Mouse (Mus musculus) kidney, embryonic 16.5 days (tissue): ENCODE results near the gene Gpr107. TPM values are rescaled to one million over a fixed set of nuclear protein-coding genes. Genes with fewer than 3 reads are reported as not detected.
A peak's percentile ranks its signal among the peaks of the same experiment; 100 is the strongest.

Experiments
- ATAC-seq: fragments of 200-750 bp; cut with Nextera tagmentation; 2 replicates; pipeline ENCODE4 v1.8.0; 2017; ENCODE audit warnings: moderate TSS enrichment; ENCODE audit not compliant: low FRiP score, low TSS enrichment
- H3K27ac ChIP-seq: fragments of 300-500 bp; sonication (generic); 2 replicates; pipeline ENCODE4 v1.5.1; 2014; ENCODE audit warnings: low read length
- H3K27me3 ChIP-seq: fragments of 300-500 bp; sonication (generic); 2 replicates; pipeline ENCODE4 v1.6.1; 2014; ENCODE audit warnings: low read length, control low read depth, mixed read lengths; ENCODE audit not compliant: insufficient read depth
- H3K36me3 ChIP-seq: fragments of 300-500 bp; sonication (generic); 2 replicates; pipeline ENCODE4 v1.6.1; 2014; ENCODE audit warnings: low read length, control low read depth, mixed read lengths; ENCODE audit not compliant: insufficient read depth
- H3K4me1 ChIP-seq: fragments of 300-500 bp; sonication (generic); 2 replicates; pipeline ENCODE4 v1.6.1; 2014; ENCODE audit warnings: low read length, control low read depth, mixed read lengths; ENCODE audit not compliant: insufficient read depth
- H3K4me2 ChIP-seq: fragments of 300-500 bp; sonication (generic); replicated peaks from 2 replicates; pipeline ENCODE4 v1.6.1; 2014; ENCODE audit warnings: low read depth, low read length
- H3K4me3 ChIP-seq: fragments of 300-500 bp; sonication (generic); 2 replicates; pipeline ENCODE4 v1.5.1; 2014; ENCODE audit warnings: mild to moderate bottlenecking, low read length
- H3K9ac ChIP-seq: fragments of 300-500 bp; sonication (generic); replicated peaks from 2 replicates; pipeline ENCODE4 v1.6.1; 2014; ENCODE audit warnings: low read length
- H3K9me3 ChIP-seq: fragments of 300-500 bp; sonication (generic); 2 replicates; pipeline ENCODE4 v1.6.1; 2016; ENCODE audit warnings: low read length, control low read depth
- WGBS: fragments of 180-500 bp; shearing (Covaris S2); extraction: QIAGEN DNeasy Blood & Tissue Kit; methylation state at CpG from one replicate; pipeline ENCODE4 v1.1.7; 2014; 5-methylcytosine and 5-hydroxymethylcytosine counted together
- polyA plus RNA-seq: library from polyadenylated mRNA; unstranded; fragments of >200 nt; fragmentation: Nextera tagmentation; extraction: Ambion mirVana; gene quantifications from 2 replicates; pipeline ENCODE4 v1.2.1, GENCODE M21; 2015

Gpr107 gene
- polyA plus RNA-seq, 1 experiment from 2014 or later, result 38.3 TPM

DNA sequence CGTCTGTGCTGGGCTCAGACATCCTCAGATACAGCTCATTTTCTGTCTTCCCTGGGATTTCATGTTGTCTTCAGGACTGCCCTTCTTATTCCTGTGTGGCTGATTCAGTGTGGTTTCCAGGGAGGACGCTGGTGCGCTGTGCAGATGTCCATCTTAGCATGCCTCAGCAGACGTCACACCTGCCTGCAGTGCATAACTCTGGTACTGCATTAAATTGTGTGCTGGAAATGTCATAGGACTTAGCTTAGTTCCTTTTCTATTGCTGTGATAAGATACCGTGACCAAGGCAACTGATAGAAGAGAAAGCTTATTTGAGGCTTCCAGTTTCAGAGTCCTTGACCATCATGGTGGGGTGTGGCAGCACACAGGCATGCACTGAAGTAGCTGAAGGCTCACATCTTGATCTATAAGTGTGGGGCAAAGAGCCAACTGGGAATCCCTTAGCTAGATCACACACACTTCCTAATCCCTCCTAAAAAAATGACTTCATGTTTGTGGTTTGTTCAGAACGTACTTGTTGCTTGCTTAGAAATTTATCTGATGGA, 30.7 kb downstream of the Gpr107 start:
- H3K4me3 ChIP-seq, result no peak overlapping the region
- no peaks in the 10 kb centered on the region for H3K9me3 ChIP-seq
- WGBS, result 90% methylated on average over 6 of the region's 6 CpGs
- H3K4me2 ChIP-seq, result no peak overlapping the region
- peaks cover 52% of the 10 kb centered on the region for H3K36me3 ChIP-seq
- H3K9ac ChIP-seq, result no peak overlapping the region
- H3K27me3 ChIP-seq, result no peaks in the 10 kb centered on the region
- no peak for ATAC-seq
- no peak overlapping the region for H3K27ac ChIP-seq
- H3K4me1 ChIP-seq, result 0 out of 2 replicates have a peak, but pooled peaks cover 2% of the 10 kb centered on the region

DNA sequence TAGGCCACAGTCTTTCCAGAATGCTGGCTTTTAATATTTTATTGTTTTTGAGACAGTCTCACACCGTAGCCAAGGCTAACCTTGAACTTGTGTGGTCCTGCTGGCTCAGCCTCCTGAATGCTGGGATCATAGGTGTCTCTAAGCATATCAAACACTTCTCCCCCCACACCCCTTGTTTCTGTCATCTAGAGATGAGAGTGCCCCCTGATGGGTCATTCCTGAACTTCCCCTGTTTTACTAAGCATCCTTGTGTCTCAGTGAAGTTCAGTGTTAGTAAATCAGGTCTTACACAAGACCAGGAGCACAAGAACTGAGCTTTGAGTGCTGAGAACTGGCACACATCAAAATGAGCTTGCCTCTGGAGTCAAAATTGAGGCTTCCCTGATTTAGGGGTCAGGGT, 31.7 kb downstream of the Gpr107 start:
- Histone ChIP-seq H3K4me2 (no peak overlapping the region), H3K4me1 (0 out of 2 replicates have a peak, but pooled peaks cover 2% of the 10 kb centered on the region), H3K9me3 (no peaks in the 10 kb centered on the region), H3K9ac (no peak overlapping the region), H3K36me3 (peaks cover 52% of the 10 kb centered on the region), H3K27ac (no peak overlapping the region), H3K4me3 (no peak overlapping the region), H3K27me3 (no peaks in the 10 kb centered on the region)
- WGBS, result 90% methylated on average over 1 of the region's 1 CpGs
- ATAC-seq, result no peak

DNA sequence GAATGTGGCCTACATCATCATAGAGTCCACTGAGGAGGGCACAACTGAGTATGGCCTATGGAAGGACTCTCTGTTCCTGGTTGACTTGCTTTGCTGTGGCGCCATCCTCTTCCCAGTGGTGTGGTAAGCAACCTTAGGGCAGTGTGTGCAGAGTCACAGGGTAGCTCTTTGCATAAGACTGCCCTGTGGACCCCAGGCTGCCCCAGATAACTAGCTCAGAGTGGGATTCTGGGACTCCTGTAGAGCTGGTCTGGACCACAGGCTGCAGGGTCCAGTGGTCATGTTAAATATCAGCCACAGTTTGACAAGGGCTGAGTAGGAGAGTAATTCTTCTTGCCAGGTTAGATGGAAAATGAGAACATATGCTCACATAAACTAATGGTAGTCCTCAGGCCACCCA, 36.6 kb downstream of the Gpr107 start:
- no peak overlapping the region for H3K9ac ChIP-seq
- no peak overlapping the region for H3K4me3 ChIP-seq
- H3K9me3 ChIP-seq, result no peaks in the 10 kb centered on the region
- H3K27ac ChIP-seq, result no peak overlapping the region
- H3K4me1 ChIP-seq, result no peaks in the 10 kb centered on the region
- H3K36me3 ChIP-seq, result peaks cover 66% of the 10 kb centered on the region
- 89% methylated on average over 1 of the region's 1 CpGs for WGBS
- ATAC-seq, result no peak
- H3K27me3 ChIP-seq, result no peaks in the 10 kb centered on the region
- H3K4me2 ChIP-seq, result no peak overlapping the region

DNA sequence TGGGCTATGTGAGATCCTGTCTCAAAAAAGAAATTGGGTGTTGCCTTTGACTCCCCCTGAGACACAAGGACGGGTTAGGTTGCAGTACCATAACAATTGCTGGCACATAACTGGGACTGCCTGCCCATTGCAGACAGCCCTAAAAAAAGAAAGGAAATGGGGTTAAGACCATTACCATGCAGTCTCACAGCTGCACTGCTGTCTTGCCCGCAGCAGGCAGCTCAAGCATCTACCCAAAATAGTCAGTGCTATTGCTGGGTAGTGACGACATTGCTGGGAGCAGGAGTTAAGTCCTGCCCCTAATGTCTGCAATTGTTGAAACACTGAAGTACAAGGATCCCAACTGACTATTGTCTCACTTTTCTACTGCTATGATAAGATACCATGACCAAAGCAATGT, 37.5 kb downstream of the Gpr107 start:
- no peaks in the 10 kb centered on the region for H3K4me1 ChIP-seq
- H3K36me3 ChIP-seq, result peaks cover 63% of the 10 kb centered on the region
- H3K27me3 ChIP-seq, result no peaks in the 10 kb centered on the region
- no peaks in the 10 kb centered on the region for H3K9me3 ChIP-seq
- H3K9ac ChIP-seq, result no peak overlapping the region
- no peak overlapping the region for H3K27ac ChIP-seq
- ATAC-seq, result no peak
- WGBS, result 92% methylated on average over 3 of the region's 3 CpGs
- H3K4me3 ChIP-seq, result no peak overlapping the region
- H3K4me2 ChIP-seq, result no peak overlapping the region

DNA sequence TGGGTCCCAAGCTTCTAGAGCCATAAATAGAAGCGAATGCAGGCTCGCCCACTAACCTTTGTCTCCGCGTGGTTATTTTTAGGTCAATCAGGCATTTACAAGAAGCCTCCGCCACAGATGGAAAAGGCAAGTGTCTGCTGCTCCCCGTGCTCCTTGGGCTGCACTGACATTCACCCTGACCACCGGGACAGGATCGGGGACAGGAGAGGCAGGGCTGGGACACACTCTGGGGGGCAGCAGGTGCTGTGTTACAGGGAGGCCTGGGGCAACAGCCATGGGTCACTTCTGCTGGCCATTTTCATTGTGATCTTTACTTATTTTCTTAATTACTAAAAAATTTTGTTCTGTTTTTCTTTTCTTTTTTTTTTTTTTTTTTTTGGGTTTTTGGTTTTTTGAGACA, 39.6 kb downstream of the Gpr107 start:
- Histone ChIP-seq H3K4me2 (no peak overlapping the region), H3K36me3 (peaks cover 54% of the 10 kb centered on the region), H3K27me3 (no peaks in the 10 kb centered on the region), H3K4me3 (no peak overlapping the region), H3K9me3 (no peaks in the 10 kb centered on the region), H3K4me1 (no peaks in the 10 kb centered on the region), H3K9ac (no peak overlapping the region), H3K27ac (no peak overlapping the region)
- WGBS, result 77% methylated on average over 8 of the region's 8 CpGs
- no peak for ATAC-seq

DNA sequence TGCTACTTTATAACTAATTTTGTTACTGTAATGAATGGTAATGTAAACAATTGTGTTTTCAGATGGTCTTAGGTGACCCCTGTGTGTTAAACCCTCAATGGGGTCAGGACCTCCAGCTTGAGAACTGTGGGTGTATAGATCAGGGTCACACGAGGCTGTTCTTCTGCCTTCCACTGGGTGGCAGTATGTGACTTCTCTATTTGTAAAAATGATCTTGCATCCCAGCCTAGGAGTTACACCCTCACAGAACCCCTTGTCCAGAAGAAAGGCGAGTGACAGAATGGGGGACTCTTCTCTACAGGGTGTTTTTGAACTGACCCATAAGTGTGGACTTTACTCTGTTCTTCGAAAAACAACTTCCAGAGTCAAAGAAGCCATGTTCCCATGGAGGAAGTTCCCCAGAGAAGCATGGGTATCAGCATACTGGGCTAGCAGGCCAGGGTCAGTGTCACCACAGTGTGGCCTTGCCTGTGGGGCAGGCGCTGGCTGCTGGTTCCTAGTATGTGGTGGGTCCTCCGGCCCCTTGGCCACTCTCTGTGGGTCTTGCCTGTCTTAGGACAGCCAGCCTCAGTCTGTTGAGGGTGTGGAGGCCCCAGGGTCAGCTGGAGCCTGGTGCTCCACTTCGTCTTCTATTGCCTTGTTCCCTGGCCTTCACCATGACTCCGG, 42.4 kb downstream of the Gpr107 start:
- H3K4me3 ChIP-seq, result no peak overlapping the region
- H3K9me3 ChIP-seq, result no peaks in the 10 kb centered on the region
- peaks cover 49% of the 10 kb centered on the region for H3K36me3 ChIP-seq
- ATAC-seq, result 0 out of 2 replicates have a peak, but pooled peaks have one; percentile 19
- H3K4me2 ChIP-seq, result no peak overlapping the region
- no peaks in the 10 kb centered on the region for H3K27me3 ChIP-seq
- H3K9ac ChIP-seq, result no peak overlapping the region
- no peak overlapping the region for H3K27ac ChIP-seq
- WGBS, result 65% methylated on average over 7 of the region's 7 CpGs
- H3K4me1 ChIP-seq, result no peaks in the 10 kb centered on the region

DNA sequence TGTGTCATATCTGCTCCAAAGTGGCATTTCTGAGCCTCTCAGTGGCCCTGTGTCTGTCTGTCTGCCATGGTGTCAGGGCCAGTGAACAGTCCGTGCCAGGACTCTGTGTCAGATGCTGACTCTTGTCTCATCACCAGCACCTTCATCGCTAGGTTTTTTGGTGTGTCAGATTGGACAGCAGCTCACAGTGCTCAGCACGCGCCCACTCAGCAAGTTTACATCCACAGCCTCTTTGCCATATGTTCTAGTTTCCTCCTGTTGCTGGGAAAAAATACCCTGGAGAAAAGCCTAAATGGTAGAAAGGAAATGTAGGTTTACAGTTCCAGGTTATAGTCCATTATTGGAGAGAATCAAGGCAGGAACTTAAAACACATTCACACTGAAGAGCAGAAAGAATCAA, 46.5 kb downstream of the Gpr107 start:
- WGBS, result 95% methylated on average over 4 of the region's 4 CpGs
- H3K4me1 ChIP-seq, result peaks cover 24% of the 10 kb centered on the region
- no peaks in the 10 kb centered on the region for H3K27me3 ChIP-seq
- no peak overlapping the region for H3K27ac ChIP-seq
- no peak overlapping the region for H3K9ac ChIP-seq
- H3K4me2 ChIP-seq, result no peak overlapping the region
- peaks cover 18% of the 10 kb centered on the region for H3K36me3 ChIP-seq
- ATAC-seq, result no peak
- H3K9me3 ChIP-seq, result no peaks in the 10 kb centered on the region
- no peak overlapping the region for H3K4me3 ChIP-seq

DNA sequence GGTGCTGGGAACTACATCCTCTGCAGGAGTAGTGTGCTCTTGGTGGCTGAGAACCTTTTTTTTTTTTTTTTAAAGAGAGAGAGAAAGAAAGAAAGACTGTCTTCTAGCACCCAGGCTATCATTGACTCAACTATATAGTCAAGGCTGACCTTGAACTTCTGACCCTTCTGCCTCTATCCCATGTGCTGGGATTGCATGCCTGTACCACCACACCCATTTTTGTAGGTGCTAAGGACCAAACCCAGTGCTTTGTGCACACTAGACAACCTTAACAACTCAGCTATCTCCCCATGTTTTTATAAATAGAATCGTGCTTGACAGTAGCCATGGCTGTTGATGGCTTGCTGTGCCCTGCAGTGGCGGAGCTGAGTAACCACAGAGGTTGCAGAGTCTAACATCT, 47.9 kb downstream of the Gpr107 start:
- 89% methylated on average over 2 of the region's 2 CpGs for WGBS
- Histone ChIP-seq H3K36me3 (peaks cover 12% of the 10 kb centered on the region; the same call in 1 of the 2 replicates), H3K27ac (no peak overlapping the region), H3K9me3 (no peaks in the 10 kb centered on the region), H3K4me1 (peaks cover 29% of the 10 kb centered on the region), H3K9ac (no peak overlapping the region), H3K4me2 (no peak overlapping the region), H3K27me3 (no peaks in the 10 kb centered on the region), H3K4me3 (no peak overlapping the region)
- ATAC-seq, result no peak

DNA sequence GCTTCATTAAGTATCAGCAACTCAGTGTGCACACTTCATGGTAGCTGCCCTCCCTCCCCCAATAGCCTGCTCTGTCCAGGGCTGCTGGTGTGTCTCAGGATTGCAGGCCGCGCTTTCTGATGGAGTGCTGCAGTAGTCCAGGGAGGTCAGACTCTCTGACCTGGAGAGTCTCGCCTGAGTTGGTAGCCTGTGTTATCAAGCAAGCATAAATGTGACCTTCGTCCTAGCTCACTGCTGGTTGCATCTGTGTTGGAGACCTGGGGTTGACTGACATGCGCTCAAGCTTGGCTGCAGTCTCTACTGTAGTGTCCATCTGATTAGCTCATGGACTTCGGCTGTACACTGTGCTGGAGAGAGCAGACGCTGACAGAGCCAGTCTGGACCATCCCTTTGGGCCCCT, 49.7 kb downstream of the Gpr107 start:
- Histone ChIP-seq H3K9ac (no peak overlapping the region; the same call in 1 of the 2 replicates), H3K4me3 (no peak overlapping the region), H3K9me3 (no peaks in the 10 kb centered on the region), H3K27ac (peak overlapping the region; percentile 84), H3K4me2 (no peak overlapping the region), H3K27me3 (no peaks in the 10 kb centered on the region), H3K4me1 (peaks cover 29% of the 10 kb centered on the region), H3K36me3 (peaks cover 8% of the 10 kb centered on the region; the same call in 1 of the 2 replicates)
- ATAC-seq, result peak; percentile 92
- WGBS, result 33% methylated on average over 7 of the region's 7 CpGs

DNA sequence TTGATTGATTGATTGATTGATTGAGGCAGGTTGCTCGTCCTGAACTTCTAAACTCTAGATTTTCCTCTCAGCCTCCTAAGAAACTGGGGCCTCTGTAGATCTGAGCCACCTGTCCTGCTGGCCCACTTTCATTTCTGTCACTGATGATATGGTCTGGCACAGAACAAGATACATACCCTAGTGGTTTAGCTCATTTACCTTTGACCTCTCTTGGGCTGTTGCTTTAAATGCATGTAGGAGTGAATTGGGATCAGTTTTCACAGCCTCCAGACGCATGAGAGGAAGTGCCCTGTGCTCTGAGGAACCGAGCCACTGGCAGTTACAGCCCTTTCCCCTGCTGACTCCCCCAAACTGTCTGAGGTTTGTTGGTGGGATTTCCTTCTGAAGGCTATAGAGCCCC, 50.2 kb downstream of the Gpr107 start:
- Histone ChIP-seq H3K36me3 (peaks cover 8% of the 10 kb centered on the region; the same call in 1 of the 2 replicates), H3K4me2 (no peak overlapping the region)
- peak; percentile 55 for ATAC-seq

More for the DNA sequence above, 50.2 kb downstream of the Gpr107 start:
- Histone ChIP-seq H3K9ac (peak overlapping the region; percentile 33), H3K4me3 (no peak overlapping the region), H3K27me3 (no peaks in the 10 kb centered on the region), H3K9me3 (no peaks in the 10 kb centered on the region), H3K27ac (peak overlapping the region; percentile 84), H3K4me1 (peaks cover 29% of the 10 kb centered on the region)
- 16% methylated on average over 3 of the region's 3 CpGs for WGBS
